Mouse (Mus musculus) heart, adult 2 months (tissue): ENCODE data around the gene 1700028P14Rik. TPM values are rescaled to one million over a fixed set of nuclear protein-coding genes. Genes with fewer than 3 reads are reported as not detected.

Source experiments
- DNase-seq, 2 experiments: peaks; one replicate each; pipeline ENCODE4 v3.0.0; 2021
- H3K27ac ChIP-seq: fragments of 200-600 bp; 2 replicates; pipeline ENCODE4 v1.8.1; 2022
- H3K27me3 ChIP-seq: fragments of 200-500 bp; 2 replicates; pipeline ENCODE4 v1.6.1; 2012; ENCODE audit warnings: mild to moderate bottlenecking, low read length, inconsistent platforms, mixed read lengths; ENCODE audit not compliant: control insufficient read depth, insufficient read depth
- H3K36me3 ChIP-seq: fragments of 200-500 bp; 2 replicates; pipeline ENCODE4 v1.6.1; 2012; ENCODE audit warnings: low read length, inconsistent platforms; ENCODE audit not compliant: control insufficient read depth, insufficient read depth
- H3K4me1 ChIP-seq: fragments of 200-500 bp; 2 replicates; pipeline ENCODE4 v1.6.1; 2011; ENCODE audit warnings: low read length; ENCODE audit not compliant: control insufficient read depth, insufficient read depth
- H3K4me3 ChIP-seq: fragments of 200-600 bp; 2 replicates; pipeline ENCODE4 v1.8.1; 2022
- H3K79me2 ChIP-seq: fragments of 200-500 bp; replicated peaks from 2 replicates; pipeline ENCODE4 v1.6.1; 2012; ENCODE audit warnings: mild to moderate bottlenecking, inconsistent platforms, low read length, moderate library complexity, mixed read lengths; ENCODE audit not compliant: control insufficient read depth, insufficient read depth
- H3K9ac ChIP-seq: fragments of 200-500 bp; 2 replicates; pipeline ENCODE4 v1.6.1; 2012; ENCODE audit warnings: low read depth, mild to moderate bottlenecking, control low read depth, inconsistent platforms, low read length, mixed read lengths
- CTCF ChIP-seq: fragments of 200-600 bp; IDR thresholded peaks from 2 replicates; pipeline ENCODE4 v1.8.1; 2022; ENCODE audit warnings: antibody characterized with exemption, mild to moderate bottlenecking, moderate library complexity
- EP300 ChIP-seq: fragments of 200-500 bp; IDR thresholded peaks from 2 replicates; pipeline ENCODE4 v1.6.1; 2011; ENCODE audit warnings: low read depth, low read length, control low read depth; ENCODE audit not compliant: insufficient read depth
- POLR2A ChIP-seq: fragments of 200-500 bp; IDR thresholded peaks from 2 replicates; pipeline ENCODE4 v1.6.1; 2011; ENCODE audit warnings: mild to moderate bottlenecking, low read depth, low read length, control low read depth; ENCODE audit not compliant: insufficient read depth
- WGBS: fragments of 180-500 bp; shearing (Covaris S2); methylation state at CpG from one replicate; pipeline ENCODE4 v1.1.7; 2018; 5-methylcytosine and 5-hydroxymethylcytosine counted together
- intact Hi-C: fragments of 180-260 bp; cut with DNase I; formaldehyde crosslinking; loops from one replicate; pipeline ENCODE4 v1.15.1; 2025
- polyA plus RNA-seq: library from polyadenylated mRNA; depleted of rRNA; stranded (reverse); fragments of >200 nt; gene quantifications from 2 replicates; pipeline ENCODE4 v1.2.3, GENCODE M21; 2012
- total RNA-seq, 2 experiments: library from RNA; stranded (reverse); gene quantifications; 2 replicates each; pipeline ENCODE4 v1.2.3; 2021

The 1700028P14Rik gene
- total and polyA plus RNA-seq, 3 experiments: 0.18 TPM; not detected in 2

DNA sequence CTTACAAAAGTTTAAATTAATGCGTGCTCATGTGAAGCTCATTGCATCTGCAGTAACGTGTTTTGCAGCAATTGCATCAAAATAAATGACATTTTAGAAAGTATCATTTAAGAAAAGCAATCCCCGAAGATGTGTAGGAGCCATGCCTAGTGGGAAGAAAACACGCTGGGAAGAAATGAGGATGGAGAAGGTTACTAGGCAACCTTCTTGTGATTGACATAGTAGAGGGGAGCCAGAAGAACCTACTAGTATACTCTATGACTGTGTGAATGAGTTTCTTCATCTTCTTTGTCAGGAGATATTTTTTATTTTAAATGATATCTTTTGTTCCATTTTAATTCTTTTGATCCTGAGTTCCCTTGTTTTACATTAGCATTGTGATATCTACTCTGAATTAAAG is 5.7 kb upstream of the 1700028P14Rik start:
- H3K79me2 ChIP-seq: no peaks in the 10 kb centered on the region
- intact Hi-C loops: no loop called here
- TF ChIP-seq POLR2A (no peak), CTCF (no peak), EP300 (no peak)
- H3K27me3 ChIP-seq: no peaks in the 10 kb centered on the region
- no peak for DNase-seq
- no peak overlapping the region for H3K9ac ChIP-seq
- no peak overlapping the region for H3K27ac ChIP-seq
- no peaks in the 10 kb centered on the region for H3K36me3 ChIP-seq
- H3K4me1 ChIP-seq: no peaks in the 10 kb centered on the region
- no peak overlapping the region for H3K4me3 ChIP-seq
- WGBS: 81% methylated on average over 4 of the region's 4 CpGs

DNA sequence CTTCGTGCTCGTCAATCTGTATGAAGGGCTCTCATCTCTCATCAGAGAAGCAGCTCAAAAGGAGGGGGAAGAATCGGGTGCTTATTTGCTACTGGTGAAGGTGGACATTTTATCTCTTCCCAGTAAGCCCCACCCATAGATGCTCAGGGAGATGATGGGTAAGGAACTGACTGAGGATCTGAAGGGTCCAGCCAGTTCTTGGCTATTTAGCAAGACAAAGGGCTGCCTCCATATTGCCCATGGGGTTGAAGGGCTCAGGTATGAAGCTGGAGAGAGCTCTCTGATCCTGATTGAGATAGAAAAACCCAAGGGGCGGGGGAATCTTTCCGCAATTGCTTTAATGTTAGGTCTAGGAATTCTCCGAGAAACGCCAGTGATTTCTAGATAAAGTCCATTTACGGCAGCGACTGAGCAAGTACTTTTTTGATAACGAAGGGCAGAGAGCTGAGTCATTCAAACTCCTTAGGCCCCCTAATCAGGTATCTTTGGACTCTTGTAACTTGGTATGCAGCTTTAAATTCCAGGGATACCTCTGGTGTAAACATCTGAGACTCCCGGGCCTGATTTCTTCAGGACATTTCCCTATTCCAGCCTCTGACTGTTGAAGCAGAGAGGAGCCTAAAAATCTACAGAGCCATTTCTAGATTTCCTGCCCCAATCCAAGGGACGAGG is 4.8 kb upstream of the 1700028P14Rik start:
- intact Hi-C loops: no loop called here
- no peak for TF ChIP-seq CTCF
- TF ChIP-seq EP300: no peak
- no peak for TF ChIP-seq POLR2A
- WGBS: 38% methylated on average over 12 of the region's 12 CpGs

DNA sequence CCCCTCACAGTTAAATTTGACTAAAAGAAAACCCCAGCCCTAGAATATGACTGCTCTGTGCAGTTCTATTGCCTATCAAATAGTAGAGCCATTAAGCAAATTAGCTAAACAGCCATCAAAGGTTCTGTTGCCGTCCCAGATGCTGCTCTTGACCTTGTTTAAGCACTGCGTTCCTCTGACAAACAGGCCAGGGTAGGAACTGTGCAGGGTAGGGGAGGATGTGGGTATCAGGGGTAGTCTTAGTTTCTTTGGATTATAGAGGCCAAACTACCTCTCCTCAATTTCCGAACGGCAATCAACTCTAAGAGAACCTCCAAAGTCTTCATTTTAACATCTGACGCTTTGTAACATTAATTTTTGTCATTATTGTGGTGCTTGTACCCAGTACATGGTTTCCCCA is 542 bp upstream of the 1700028P14Rik start:
- H3K4me3 ChIP-seq: no peak overlapping the region

More for the DNA sequence above, 4.8 kb upstream of the 1700028P14Rik start:
- Histone ChIP-seq H3K27me3 (no peaks in the 10 kb centered on the region), H3K4me1 (no peaks in the 10 kb centered on the region), H3K9ac (no peak overlapping the region), H3K4me3 (no peak overlapping the region), H3K79me2 (no peaks in the 10 kb centered on the region), H3K36me3 (no peaks in the 10 kb centered on the region), H3K27ac (no peak overlapping the region)
- no peak for DNase-seq

DNA sequence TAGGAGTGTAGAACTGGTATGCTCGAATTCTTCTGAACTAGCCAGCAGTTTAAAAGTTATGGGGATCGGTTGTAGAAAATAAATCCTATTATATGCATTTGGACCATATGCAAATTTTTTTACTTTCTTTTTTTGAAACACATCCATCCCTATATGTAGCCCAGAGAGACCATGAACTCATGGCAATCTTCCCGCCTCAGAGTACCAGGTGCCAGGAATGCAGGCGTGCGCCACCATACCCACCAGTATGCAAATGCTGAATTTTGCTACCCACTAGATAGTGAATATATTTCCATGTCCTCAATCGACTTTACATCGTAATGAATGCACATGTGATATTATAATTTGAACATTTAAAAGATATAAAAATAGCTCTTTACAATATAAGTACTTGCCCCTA is 5.3 kb downstream of the 1700028P14Rik start:
- intact Hi-C loops: no loop called here
- Histone ChIP-seq H3K27ac (no peak overlapping the region), H3K27me3 (no peaks in the 10 kb centered on the region), H3K36me3 (no peaks in the 10 kb centered on the region), H3K9ac (no peak overlapping the region), H3K79me2 (no peaks in the 10 kb centered on the region), H3K4me1 (no peaks in the 10 kb centered on the region), H3K4me3 (no peak overlapping the region)
- WGBS: 92% methylated on average over 7 of the region's 7 CpGs
- no peak for TF ChIP-seq CTCF
- no peak for TF ChIP-seq EP300
- TF ChIP-seq POLR2A: no peak
- no peak for DNase-seq

More for the DNA sequence above, 542 bp upstream of the 1700028P14Rik start:
- H3K36me3 ChIP-seq: no peaks in the 10 kb centered on the region
- 93% methylated on average over 5 of the region's 5 CpGs for WGBS
- no peaks in the 10 kb centered on the region for H3K79me2 ChIP-seq
- no peak overlapping the region for H3K27ac ChIP-seq
- H3K27me3 ChIP-seq: no peaks in the 10 kb centered on the region
- TF ChIP-seq EP300 (no peak), POLR2A (no peak)
- DNase-seq: no peak
- H3K9ac ChIP-seq: no peak overlapping the region
- intact Hi-C loops: no loop called here
- H3K4me1 ChIP-seq: no peaks in the 10 kb centered on the region

DNA sequence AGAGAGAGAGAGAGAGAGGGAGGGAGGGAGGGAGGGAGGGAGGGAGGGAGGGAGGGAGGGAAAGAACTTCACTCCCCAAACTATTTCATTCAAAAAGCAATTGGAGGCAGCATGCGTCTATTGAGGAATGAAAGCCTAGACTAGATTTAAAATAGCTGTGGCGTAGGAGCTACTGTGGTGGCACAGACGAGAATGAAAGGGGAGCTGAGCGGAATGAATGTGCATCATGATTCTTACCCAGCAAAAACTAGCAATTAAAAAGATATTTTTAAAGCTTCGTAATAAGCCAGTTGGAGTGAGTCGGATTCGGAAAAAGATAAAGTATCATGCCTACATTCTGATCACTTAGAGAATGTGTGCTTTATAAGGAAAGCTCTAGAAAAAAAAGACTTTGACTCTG is 7.3 kb downstream of the 1700028P14Rik start:
- H3K27ac ChIP-seq: no peak overlapping the region
- H3K9ac ChIP-seq: no peak overlapping the region
- H3K36me3 ChIP-seq: no peaks in the 10 kb centered on the region
- WGBS: 81% methylated on average over 7 of the region's 7 CpGs
- H3K79me2 ChIP-seq: no peaks in the 10 kb centered on the region
- no peaks in the 10 kb centered on the region for H3K4me1 ChIP-seq
- H3K27me3 ChIP-seq: no peaks in the 10 kb centered on the region
- no peak for DNase-seq
- intact Hi-C loops: no loop called here
- no peak for TF ChIP-seq POLR2A
- H3K4me3 ChIP-seq: no peak overlapping the region

DNA sequence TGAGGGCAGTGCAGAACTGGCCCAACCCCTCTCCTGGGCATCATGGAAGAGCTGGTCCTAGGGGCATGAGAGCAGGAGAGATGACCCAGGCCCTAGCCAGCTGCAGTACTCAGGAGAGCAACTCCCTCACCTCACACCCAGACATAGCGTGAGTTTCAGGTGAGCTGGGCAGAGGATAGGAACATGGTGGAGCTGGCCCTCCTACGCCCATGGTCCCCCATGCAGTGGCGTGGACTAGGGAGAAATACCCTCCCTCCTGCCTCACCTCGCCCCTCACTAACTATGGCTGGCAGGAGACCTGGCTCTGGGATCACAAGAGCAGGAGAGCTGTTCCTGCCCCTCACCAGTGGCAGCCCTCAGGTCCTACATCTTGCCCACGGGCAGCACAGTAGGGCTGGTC is 8.8 kb downstream of the 1700028P14Rik start:
- no peaks in the 10 kb centered on the region for H3K79me2 ChIP-seq
- intact Hi-C loops: no loop called here
- no peak overlapping the region for H3K9ac ChIP-seq
- H3K27me3 ChIP-seq: no peaks in the 10 kb centered on the region
- TF ChIP-seq POLR2A (no peak), CTCF (no peak), EP300 (no peak)
- no peak overlapping the region for H3K27ac ChIP-seq
- H3K4me3 ChIP-seq: no peak overlapping the region
- H3K4me1 ChIP-seq: no peaks in the 10 kb centered on the region
- WGBS: 87% methylated on average over 5 of the region's 5 CpGs
- no peaks in the 10 kb centered on the region for H3K36me3 ChIP-seq
- DNase-seq: no peak
